Mouse (Mus musculus): ENCODE measurements around the gene Cacna2d4. TPM values are rescaled to one million over a fixed set of nuclear protein-coding genes. Genes with fewer than 3 reads are reported as not detected.

Gene Cacna2d4
- polyA plus RNA-seq, 1 experiment from 2014 or later = 0.11 TPM

DNA sequence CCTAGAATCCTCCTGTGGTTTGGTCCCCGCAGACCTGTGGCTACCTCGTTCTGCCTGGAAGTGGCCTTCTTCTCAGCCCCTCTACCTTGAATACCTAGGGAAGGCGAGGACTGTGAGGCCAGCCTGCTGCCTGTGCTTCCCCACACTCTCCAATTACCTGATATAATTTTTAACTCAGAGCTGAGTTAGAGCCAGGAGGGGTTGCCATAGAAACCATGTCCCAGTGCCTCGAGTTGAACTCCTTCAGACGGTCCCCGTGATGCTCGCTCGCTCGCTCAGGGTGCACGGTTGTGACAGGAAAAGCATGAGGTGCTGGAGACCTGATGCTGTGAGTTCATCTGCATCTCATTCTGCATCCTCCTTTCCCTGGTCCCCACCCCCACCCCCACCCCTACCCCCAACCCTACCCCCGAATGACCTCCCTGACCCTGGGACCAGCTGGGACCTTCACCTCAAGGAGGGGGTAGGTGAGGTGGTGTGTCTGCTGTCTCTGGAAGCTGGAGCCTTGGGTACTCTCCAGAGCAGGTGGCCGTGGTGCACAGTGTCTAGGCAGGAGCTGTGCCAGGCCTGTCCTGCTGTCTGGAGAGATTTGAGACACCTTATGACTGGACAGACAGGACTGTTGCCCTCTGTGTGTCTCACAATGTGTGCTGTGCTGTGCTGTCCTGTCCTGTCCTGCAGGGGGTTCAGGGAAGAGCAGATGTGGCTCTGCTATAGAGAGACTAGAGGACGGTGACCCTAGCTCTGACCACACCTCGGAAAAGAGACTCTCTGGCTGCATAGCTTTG is 77.5 kb downstream of the Cacna2d4 start:
- no peak for ATAC-seq
- 0 out of 2 replicates have a peak, but pooled peaks cover 4% of the 10 kb centered on the region for H3K27me3 ChIP-seq (replicated peaks; ENCODE audit: control insufficient read depth, insufficient read depth, low read length)
- no peaks in the 10 kb centered on the region for H3K4me1 ChIP-seq (ENCODE audit: control insufficient read depth, insufficient read depth, low read length)
- H3K9ac ChIP-seq (ENCODE audit: low read depth, low read length) = no peak overlapping the region
- H3K9me3 ChIP-seq (ENCODE audit: control insufficient read depth, low read length) = no peaks in the 10 kb centered on the region
- H3K36me3 ChIP-seq (ENCODE audit: control insufficient read depth, insufficient read depth, low read length) = no peaks in the 10 kb centered on the region
- H3K4me3 ChIP-seq (ENCODE audit: low read length) = no peak overlapping the region
- H3K4me2 ChIP-seq (ENCODE audit: low read depth, low read length) = no peak overlapping the region
- no peak overlapping the region for H3K27ac ChIP-seq (ENCODE audit: low read length)
- 46% methylated on average over 14 of the region's 14 CpGs for WGBS

DNA sequence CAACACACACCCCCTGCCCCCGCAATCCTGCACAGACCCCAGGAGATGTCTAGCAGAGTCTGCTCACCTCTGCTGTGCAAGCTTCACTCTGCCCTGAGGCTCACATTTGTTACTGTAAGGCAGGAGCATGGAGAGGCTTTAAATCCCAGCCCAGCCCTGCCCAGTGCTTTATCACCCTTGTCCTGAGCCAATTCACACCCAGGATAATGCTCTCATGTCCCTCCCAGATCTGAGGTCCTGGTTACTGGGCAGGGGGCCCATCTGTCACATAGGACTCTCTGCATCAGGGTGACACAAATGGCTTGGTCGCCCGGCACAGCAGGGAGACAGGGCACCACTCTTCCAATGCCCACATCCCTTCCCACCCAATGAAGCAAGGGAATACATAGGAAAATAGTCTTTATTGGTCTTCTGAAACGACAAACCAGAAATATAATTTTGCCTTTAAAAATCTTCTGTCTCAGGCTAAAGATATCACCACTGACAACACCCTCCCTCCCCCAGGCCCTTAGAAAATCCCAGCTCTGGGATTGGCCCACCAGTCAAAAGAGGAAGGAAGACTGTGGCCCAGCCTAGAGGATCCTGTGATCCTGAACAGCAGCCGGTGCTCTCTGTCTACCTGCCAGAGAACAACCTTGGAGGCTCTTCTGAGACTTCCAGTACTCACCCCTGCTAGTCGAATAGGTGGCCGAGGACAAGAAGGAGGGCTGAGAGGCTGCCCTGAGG is 78.6 kb downstream of the Cacna2d4 start:
- WGBS = 45% methylated on average over 7 of the region's 7 CpGs
- Histone ChIP-seq H3K9me3 (ENCODE audit: control insufficient read depth, low read length) (no peaks in the 10 kb centered on the region), H3K27ac (ENCODE audit: low read length) (no peak overlapping the region)

DNA sequence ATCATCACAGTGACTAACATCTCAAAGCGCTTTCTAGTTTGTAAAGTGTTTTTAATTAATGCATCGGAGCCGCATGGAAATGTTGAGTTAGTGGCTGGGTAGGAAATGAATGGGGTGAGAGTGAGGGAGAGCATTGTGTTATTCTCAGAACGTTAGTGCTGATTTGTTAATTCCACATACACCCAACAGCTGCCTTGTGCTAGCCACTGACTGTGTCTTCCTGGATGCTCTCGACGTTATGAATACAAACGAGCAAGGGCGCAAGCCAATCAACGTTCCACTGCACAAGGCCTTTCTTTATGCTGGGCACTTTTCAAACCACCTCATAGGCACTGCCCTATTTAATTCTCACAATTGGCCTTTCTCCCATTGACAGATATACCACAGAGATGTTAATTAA is 82.4 kb downstream of the Cacna2d4 start:
- Histone ChIP-seq H3K4me3 (ENCODE audit: low read length) (no peak overlapping the region), H3K4me2 (ENCODE audit: low read depth, low read length) (no peak overlapping the region), H3K36me3 (ENCODE audit: control insufficient read depth, insufficient read depth, low read length) (no peaks in the 10 kb centered on the region), H3K9ac (ENCODE audit: low read depth, low read length) (no peak overlapping the region), H3K27me3 (replicated peaks; ENCODE audit: control insufficient read depth, insufficient read depth, low read length) (0 out of 2 replicates have a peak, but pooled peaks cover 4% of the 10 kb centered on the region), H3K9me3 (ENCODE audit: control insufficient read depth, low read length) (no peaks in the 10 kb centered on the region), H3K27ac (ENCODE audit: low read length) (no peak overlapping the region), H3K4me1 (ENCODE audit: control insufficient read depth, insufficient read depth, low read length) (no peaks in the 10 kb centered on the region)
- 81% methylated on average over 9 of the region's 9 CpGs for WGBS
- no peak for ATAC-seq

More for the DNA sequence above, 78.6 kb downstream of the Cacna2d4 start:
- no peak for ATAC-seq
- Histone ChIP-seq H3K4me2 (ENCODE audit: low read depth, low read length) (no peak overlapping the region), H3K9ac (ENCODE audit: low read depth, low read length) (no peak overlapping the region), H3K4me1 (ENCODE audit: control insufficient read depth, insufficient read depth, low read length) (no peaks in the 10 kb centered on the region), H3K27me3 (replicated peaks; ENCODE audit: control insufficient read depth, insufficient read depth, low read length) (0 out of 2 replicates have a peak, but pooled peaks cover 4% of the 10 kb centered on the region), H3K36me3 (ENCODE audit: control insufficient read depth, insufficient read depth, low read length) (no peaks in the 10 kb centered on the region), H3K4me3 (ENCODE audit: low read length) (no peak overlapping the region)

DNA sequence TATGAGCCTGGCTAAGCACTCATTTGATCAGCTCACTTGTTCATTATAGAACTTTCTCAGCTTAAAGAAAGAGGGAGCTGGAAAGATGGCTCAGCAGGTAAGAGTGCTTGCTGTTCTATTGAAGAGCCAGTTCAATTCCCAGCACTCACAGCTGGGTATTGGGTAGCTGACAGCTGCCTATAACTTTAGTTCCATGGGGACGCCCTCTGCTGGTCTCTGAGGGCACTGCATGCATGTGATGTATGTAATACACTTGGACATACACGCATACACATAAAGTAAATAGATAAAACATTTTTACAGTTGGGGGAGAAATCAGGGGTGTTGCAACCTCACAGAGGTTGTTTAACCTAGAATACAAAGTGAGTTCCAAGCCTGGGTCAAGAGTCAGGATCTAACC is 83.0 kb downstream of the Cacna2d4 start:
- Histone ChIP-seq H3K36me3 (ENCODE audit: control insufficient read depth, insufficient read depth, low read length) (no peaks in the 10 kb centered on the region), H3K9ac (ENCODE audit: low read depth, low read length) (no peak overlapping the region), H3K27me3 (replicated peaks; ENCODE audit: control insufficient read depth, insufficient read depth, low read length) (0 out of 2 replicates have a peak, but pooled peaks cover 4% of the 10 kb centered on the region), H3K9me3 (ENCODE audit: control insufficient read depth, low read length) (no peaks in the 10 kb centered on the region), H3K4me3 (ENCODE audit: low read length) (no peak overlapping the region), H3K27ac (ENCODE audit: low read length) (no peak overlapping the region), H3K4me1 (ENCODE audit: control insufficient read depth, insufficient read depth, low read length) (no peaks in the 10 kb centered on the region), H3K4me2 (ENCODE audit: low read depth, low read length) (no peak overlapping the region)
- WGBS = 79% methylated on average over 2 of the region's 2 CpGs
- ATAC-seq = no peak

DNA sequence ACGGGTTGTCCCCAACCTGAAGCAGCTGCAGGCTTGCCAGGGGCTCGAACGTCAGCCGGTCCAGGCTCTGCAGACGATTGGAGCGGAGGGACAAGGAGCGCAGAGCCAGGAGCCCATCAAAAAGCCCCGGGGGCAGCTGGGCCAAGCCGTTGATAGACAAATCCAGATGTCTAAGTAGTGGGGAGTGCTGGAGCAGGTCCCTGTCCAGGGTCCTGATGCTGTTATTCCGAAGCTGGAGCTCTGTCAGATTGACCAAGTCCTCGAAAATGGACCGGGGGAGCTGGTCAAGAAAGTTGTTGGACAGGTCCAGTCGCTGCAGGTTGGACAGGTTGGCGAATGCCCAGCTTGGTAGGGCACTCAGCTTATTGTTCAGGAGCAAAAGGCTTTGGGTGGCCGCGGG is 84.2 kb downstream of the Cacna2d4 start:
- no peaks in the 10 kb centered on the region for H3K9me3 ChIP-seq (ENCODE audit: control insufficient read depth, low read length)

DNA sequence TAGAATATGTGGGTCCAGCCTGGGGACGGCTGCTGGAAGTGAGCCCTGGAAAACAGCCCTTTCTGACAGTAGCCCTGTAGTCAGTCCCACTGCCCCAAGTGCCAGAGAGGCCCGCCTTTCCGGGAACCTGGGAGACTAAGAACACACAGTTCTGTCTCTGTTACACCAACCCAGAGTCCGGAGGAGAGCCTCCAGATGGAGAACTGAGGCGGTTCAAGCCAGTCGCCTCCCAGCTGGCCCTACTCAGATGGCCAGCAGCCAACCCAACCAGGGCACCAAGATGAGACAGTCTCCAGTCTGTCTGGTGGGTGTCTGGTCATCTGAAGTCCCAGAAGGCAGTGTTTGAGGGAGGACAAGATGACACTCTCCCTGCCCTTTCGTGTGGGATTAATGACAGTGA is 85.4 kb downstream of the Cacna2d4 start:
- Histone ChIP-seq H3K4me1 (ENCODE audit: control insufficient read depth, insufficient read depth, low read length) (no peaks in the 10 kb centered on the region), H3K9ac (ENCODE audit: low read depth, low read length) (no peak overlapping the region), H3K27me3 (replicated peaks; ENCODE audit: control insufficient read depth, insufficient read depth, low read length) (no peaks in the 10 kb centered on the region), H3K4me2 (ENCODE audit: low read depth, low read length) (no peak overlapping the region), H3K36me3 (ENCODE audit: control insufficient read depth, insufficient read depth, low read length) (no peaks in the 10 kb centered on the region), H3K4me3 (ENCODE audit: low read length) (no peak overlapping the region), H3K9me3 (ENCODE audit: control insufficient read depth, low read length) (no peaks in the 10 kb centered on the region), H3K27ac (ENCODE audit: low read length) (no peak overlapping the region)
- WGBS = 81% methylated on average over 7 of the region's 7 CpGs
- ATAC-seq = no peak

More for the DNA sequence above, 84.2 kb downstream of the Cacna2d4 start:
- H3K9ac ChIP-seq (ENCODE audit: low read depth, low read length) = no peak overlapping the region
- no peaks in the 10 kb centered on the region for H3K36me3 ChIP-seq (ENCODE audit: control insufficient read depth, insufficient read depth, low read length)
- no peak overlapping the region for H3K27ac ChIP-seq (ENCODE audit: low read length)
- no peak overlapping the region for H3K4me3 ChIP-seq (ENCODE audit: low read length)
- H3K4me2 ChIP-seq (ENCODE audit: low read depth, low read length) = no peak overlapping the region
- H3K27me3 ChIP-seq (replicated peaks; ENCODE audit: control insufficient read depth, insufficient read depth, low read length) = no peaks in the 10 kb centered on the region
- no peaks in the 10 kb centered on the region for H3K4me1 ChIP-seq (ENCODE audit: control insufficient read depth, insufficient read depth, low read length)
- ATAC-seq = no peak
- 31% methylated on average over 16 of the region's 16 CpGs for WGBS

DNA sequence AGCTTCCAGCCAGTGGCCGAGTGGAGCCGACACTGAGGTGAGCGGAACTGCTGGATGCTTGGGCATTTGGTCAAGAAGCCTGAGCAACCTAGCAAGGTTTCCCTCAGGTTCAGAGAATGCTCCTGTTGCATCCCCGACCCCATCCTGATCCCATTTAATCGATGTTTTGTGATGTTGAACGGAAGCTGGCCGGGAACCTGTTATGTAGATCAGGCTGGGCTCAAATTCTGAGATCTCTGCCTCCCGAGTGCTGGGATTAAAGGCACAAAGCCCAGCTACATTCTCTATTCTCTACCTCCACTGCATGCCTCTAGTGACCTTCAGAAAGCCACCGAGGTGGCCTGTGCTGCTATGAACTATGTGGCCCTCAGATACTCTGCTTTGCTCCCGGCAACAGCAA is 88.5 kb downstream of the Cacna2d4 start:
- Histone ChIP-seq H3K9me3 (ENCODE audit: control insufficient read depth, low read length) (no peaks in the 10 kb centered on the region), H3K9ac (ENCODE audit: low read depth, low read length) (no peak overlapping the region), H3K4me2 (ENCODE audit: low read depth, low read length) (no peak overlapping the region), H3K36me3 (ENCODE audit: control insufficient read depth, insufficient read depth, low read length) (no peaks in the 10 kb centered on the region), H3K4me3 (ENCODE audit: low read length) (no peak overlapping the region), H3K4me1 (ENCODE audit: control insufficient read depth, insufficient read depth, low read length) (peaks cover 6% of the 10 kb centered on the region), H3K27ac (ENCODE audit: low read length) (no peak overlapping the region), H3K27me3 (replicated peaks; ENCODE audit: control insufficient read depth, insufficient read depth, low read length) (peaks cover 20% of the 10 kb centered on the region)
- 65% methylated on average over 10 of the region's 10 CpGs for WGBS
- ATAC-seq = no peak

DNA sequence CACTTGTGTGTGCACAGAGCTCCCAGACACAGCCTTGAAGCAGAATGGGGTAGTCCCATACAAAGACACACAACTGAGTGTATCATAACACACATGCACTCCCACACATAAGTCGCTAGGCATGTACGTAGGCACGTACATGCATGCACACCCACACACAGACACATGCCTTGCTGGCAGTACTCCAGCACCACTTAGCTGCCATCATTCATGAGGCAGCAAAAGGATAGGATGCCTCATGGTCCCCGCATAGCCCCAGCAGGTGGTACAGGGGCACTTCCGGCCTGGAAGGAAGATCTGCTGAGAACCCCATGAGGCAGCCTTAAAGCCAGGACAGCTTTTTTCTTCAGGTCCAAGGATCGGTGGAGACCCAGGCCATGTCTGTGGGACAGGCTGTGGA is 89.7 kb downstream of the Cacna2d4 start:
- Histone ChIP-seq H3K27me3 (replicated peaks; ENCODE audit: control insufficient read depth, insufficient read depth, low read length) (peaks cover 32% of the 10 kb centered on the region), H3K9me3 (ENCODE audit: control insufficient read depth, low read length) (no peaks in the 10 kb centered on the region), H3K4me1 (ENCODE audit: control insufficient read depth, insufficient read depth, low read length) (peaks cover 14% of the 10 kb centered on the region), H3K27ac (ENCODE audit: low read length) (no peak overlapping the region), H3K36me3 (ENCODE audit: control insufficient read depth, insufficient read depth, low read length) (no peaks in the 10 kb centered on the region), H3K4me2 (ENCODE audit: low read depth, low read length) (no peak overlapping the region), H3K4me3 (ENCODE audit: low read length) (no peak overlapping the region), H3K9ac (ENCODE audit: low read depth, low read length) (no peak overlapping the region)
- no peak for ATAC-seq
- WGBS = 67% methylated on average over 6 of the region's 6 CpGs

DNA sequence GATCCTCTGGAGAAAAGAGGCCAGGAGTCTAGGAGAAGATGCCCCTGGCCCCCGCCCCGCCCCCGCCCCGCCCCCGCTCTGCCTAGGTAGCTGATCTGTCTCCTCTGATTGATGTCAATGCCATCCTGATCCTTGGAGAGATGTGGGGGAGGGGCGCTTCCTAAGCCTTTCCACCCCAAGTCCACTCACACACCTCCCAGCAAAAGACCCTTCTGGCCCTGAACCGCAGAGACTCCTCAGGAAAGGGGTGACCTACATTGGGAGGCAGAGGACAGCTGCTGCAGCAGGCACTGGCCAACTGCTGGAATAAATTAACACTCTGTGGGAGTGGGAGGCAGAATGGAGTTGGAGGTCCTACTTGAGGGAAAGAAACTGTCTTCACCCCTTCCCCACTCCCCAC is 90.2 kb downstream of the Cacna2d4 start:
- H3K4me3 ChIP-seq (ENCODE audit: low read length) = no peak overlapping the region
- H3K27ac ChIP-seq (ENCODE audit: low read length) = no peak overlapping the region
- peaks cover 38% of the 10 kb centered on the region for H3K27me3 ChIP-seq (replicated peaks; ENCODE audit: control insufficient read depth, insufficient read depth, low read length)
- 27% methylated on average over 7 of the region's 7 CpGs for WGBS
- no peak for ATAC-seq
- H3K36me3 ChIP-seq (ENCODE audit: control insufficient read depth, insufficient read depth, low read length) = no peaks in the 10 kb centered on the region
- H3K9ac ChIP-seq (ENCODE audit: low read depth, low read length) = no peak overlapping the region
- no peaks in the 10 kb centered on the region for H3K9me3 ChIP-seq (ENCODE audit: control insufficient read depth, low read length)
- H3K4me2 ChIP-seq (ENCODE audit: low read depth, low read length) = no peak overlapping the region
- peaks cover 14% of the 10 kb centered on the region for H3K4me1 ChIP-seq (ENCODE audit: control insufficient read depth, insufficient read depth, low read length)

Data from intestine, embryonic 16.5 days (tissue).